Mouse (Mus musculus) cerebellum, adult 2 months (tissue): Measurements from ENCODE around the gene 4921536K21Rik.

Experiments
- CTCF ChIP-seq: fragments of 200-500 bp; IDR thresholded peaks from 2 replicates; pipeline ENCODE4 v1.5.1; 2011; ENCODE audit warnings: low read depth, mild to moderate bottlenecking, control low read depth, low read length, moderate library complexity, borderline replicate concordance; ENCODE audit not compliant: insufficient read depth
- POLR2A ChIP-seq: fragments of 200-500 bp; IDR thresholded peaks from 2 replicates; pipeline ENCODE4 v1.6.1; 2011; ENCODE audit warnings: low read length, control low read depth, borderline replicate concordance; ENCODE audit not compliant: insufficient read depth

GRCm38 (mm10) chr11:3931511-3932211 is 36.8 kb upstream of the 4921536K21Rik start, which contains the start of gene Tcn2:
- TF ChIP-seq CTCF = no peak
- no peak for TF ChIP-seq POLR2A
